Mouse (Mus musculus) bone marrow, adult 2 months (tissue): ENCODE data around the gene Gli2.

Experiments used
- CTCF ChIP-seq: fragments of 200-500 bp; IDR thresholded peaks from 2 replicates; pipeline ENCODE4 v1.5.1; 2011; ENCODE audit warnings: low read length, control low read depth; ENCODE audit not compliant: control insufficient read depth, insufficient read depth
- POLR2A ChIP-seq: fragments of 200-500 bp; IDR thresholded peaks from 2 replicates; pipeline ENCODE4 v1.6.1; 2011; ENCODE audit warnings: low read depth, mild to moderate bottlenecking, control low read depth, low read length, borderline replicate concordance; ENCODE audit not compliant: control insufficient read depth

- no peak for TF ChIP-seq POLR2A
- TF ChIP-seq CTCF, result no peak
Observed at GRCm38 (mm10) chr1:118911427-118911727, 142.0 kb downstream of the Gli2 start.
